Mouse (Mus musculus) limb, embryonic 15.5 days (tissue): Measurements from ENCODE around the gene Glyr1. TPM values are rescaled to one million over a fixed set of nuclear protein-coding genes. Genes with fewer than 3 reads are reported as not detected.

Experiments used
- ATAC-seq: fragments of 200-750 bp; cut with Nextera tagmentation; 2 replicates; pipeline ENCODE4 v1.8.0; 2017; ENCODE audit warnings: low read depth, moderate TSS enrichment; ENCODE audit not compliant: insufficient number of reproducible peaks, low FRiP score, low TSS enrichment
- H3K27ac ChIP-seq: fragments of 300-500 bp; sonication (generic); 2 replicates; pipeline ENCODE4 v1.5.1; 2015; ENCODE audit warnings: moderate library complexity, mild to moderate bottlenecking, inconsistent platforms
- H3K27me3 ChIP-seq: fragments of 300-500 bp; sonication (generic); 2 replicates; pipeline ENCODE4 v1.6.1; 2015; ENCODE audit warnings: inconsistent platforms
- H3K36me3 ChIP-seq: fragments of 300-500 bp; sonication (generic); 2 replicates; pipeline ENCODE4 v1.6.1; 2015; ENCODE audit warnings: inconsistent platforms
- H3K4me1 ChIP-seq: fragments of 300-500 bp; sonication (generic); 2 replicates; pipeline ENCODE4 v1.6.1; 2015; ENCODE audit warnings: inconsistent platforms
- H3K4me2 ChIP-seq: fragments of 300-500 bp; sonication (generic); 2 replicates; pipeline ENCODE4 v1.6.1; 2015; ENCODE audit warnings: mild to moderate bottlenecking, inconsistent platforms
- H3K4me3 ChIP-seq: fragments of 300-500 bp; sonication (generic); 2 replicates; pipeline ENCODE4 v1.5.1; 2015; ENCODE audit warnings: mild to moderate bottlenecking, inconsistent platforms
- H3K9ac ChIP-seq: fragments of 300-500 bp; sonication (generic); 2 replicates; pipeline ENCODE4 v1.6.1; 2015; ENCODE audit warnings: inconsistent platforms
- H3K9me3 ChIP-seq: fragments of 300-500 bp; sonication (generic); 2 replicates; pipeline ENCODE4 v1.6.1; 2016; ENCODE audit warnings: inconsistent platforms
- WGBS: fragments of 180-500 bp; shearing (Covaris S2); methylation state at CpG from one replicate; pipeline ENCODE4 v1.1.7; 2015; 5-methylcytosine and 5-hydroxymethylcytosine counted together
- polyA plus RNA-seq: library from polyadenylated mRNA; unstranded; fragments of >200 nt; fragmentation: Nextera tagmentation; extraction: Ambion mirVana; gene quantifications from 2 replicates; pipeline ENCODE4 v1.2.1, GENCODE M21; 2015

The Glyr1 gene
- polyA plus RNA-seq, 1 experiment from 2014 or later = 132 TPM

DNA sequence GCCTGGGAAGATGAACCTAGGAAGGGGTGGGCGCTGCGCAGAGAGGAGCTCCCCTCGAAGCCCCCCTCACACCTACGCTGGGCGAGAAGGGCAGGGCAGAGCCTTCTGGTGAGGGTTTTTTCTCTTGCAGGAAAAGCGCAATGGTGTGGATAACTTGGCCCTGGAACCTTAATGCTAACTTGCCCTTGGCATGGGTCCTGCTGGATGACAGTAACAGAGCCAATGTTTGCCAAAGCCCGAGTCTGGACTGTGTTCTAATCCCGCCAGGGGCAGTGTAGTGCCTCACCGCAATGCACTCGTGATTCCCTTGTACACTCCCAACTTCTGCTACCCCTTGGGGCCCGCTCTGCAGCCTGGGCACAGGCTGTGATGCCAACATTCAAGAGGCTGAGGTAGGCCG lies 41.6 kb downstream of the Glyr1 start:
- H3K27me3 ChIP-seq = no peaks in the 10 kb centered on the region
- peaks cover 8% of the 10 kb centered on the region for H3K4me1 ChIP-seq
- H3K4me2 ChIP-seq = no peak overlapping the region
- ATAC-seq = no peak
- 80% methylated on average over 12 of the region's 12 CpGs for WGBS
- no peak overlapping the region for H3K9ac ChIP-seq
- H3K27ac ChIP-seq = no peak overlapping the region
- H3K4me3 ChIP-seq = no peak overlapping the region
- H3K36me3 ChIP-seq = no peaks in the 10 kb centered on the region
- no peaks in the 10 kb centered on the region for H3K9me3 ChIP-seq

DNA sequence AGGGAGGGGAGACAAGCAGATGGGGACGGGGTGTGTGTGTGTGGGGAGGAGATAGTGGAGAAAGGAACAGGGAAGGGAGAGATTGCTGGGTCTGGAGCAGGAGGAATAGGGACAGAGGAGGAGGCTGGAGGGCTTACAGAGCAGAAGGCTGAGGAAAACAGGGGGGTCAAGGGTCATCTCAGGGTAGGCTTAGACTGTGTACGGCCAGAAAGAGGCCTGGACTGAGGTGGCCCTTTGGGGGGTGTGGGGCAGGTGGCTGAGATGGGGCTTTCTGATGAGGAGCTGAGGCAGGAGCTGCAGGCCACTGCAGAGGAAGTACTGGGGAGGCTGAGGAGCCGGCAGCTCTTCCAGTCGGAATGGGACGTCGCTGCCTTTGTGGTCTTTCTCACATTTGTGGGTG lies 42.2 kb downstream of the Glyr1 start:
- Histone ChIP-seq H3K9me3 (no peaks in the 10 kb centered on the region), H3K36me3 (no peaks in the 10 kb centered on the region), H3K4me3 (no peak overlapping the region), H3K9ac (no peak overlapping the region), H3K27me3 (no peaks in the 10 kb centered on the region), H3K27ac (no peak overlapping the region), H3K4me1 (peaks cover 5% of the 10 kb centered on the region), H3K4me2 (no peak overlapping the region)
- WGBS = 35% methylated on average over 6 of the region's 6 CpGs
- no peak for ATAC-seq

GRCm38 (mm10) chr16:5007067-5007466 lies 42.6 kb downstream of the Glyr1 start, which contains the start of gene Smim22:
Gene Smim22 (plus strand): TSS chr16:5007288.
- Histone ChIP-seq H3K9me3 (no peaks in the 10 kb centered on the region), H3K27me3 (no peaks in the 10 kb centered on the region), H3K9ac (no peak within 1 kb of the TSS), H3K4me2 (no peak within 1 kb of the TSS), H3K27ac (no peak within 1 kb of the TSS), H3K36me3 (no peaks in the 10 kb centered on the region), H3K4me3 (no peak within 1 kb of the TSS), H3K4me1 (peaks cover 1% of the 10 kb centered on the region)
- ATAC-seq = no peak
- WGBS = 55% methylated on average over 5 of the region's 5 CpGs

GRCm38 (mm10) chr16:5000611-5001010 lies 49.1 kb downstream of the Glyr1 start:
- WGBS = 62% methylated on average over 3 of the region's 3 CpGs

GRCm38 (mm10) chr16:4998984-4999383 lies 50.7 kb downstream of the Glyr1 start:
- no peak overlapping the region for H3K4me3 ChIP-seq
- no peaks in the 10 kb centered on the region for H3K9me3 ChIP-seq
- H3K27me3 ChIP-seq = no peaks in the 10 kb centered on the region
- no peaks in the 10 kb centered on the region for H3K36me3 ChIP-seq
- 68% methylated on average over 1 of the region's 1 CpGs for WGBS
- H3K27ac ChIP-seq = no peak overlapping the region
- no peak overlapping the region for H3K4me2 ChIP-seq
- 0 out of 2 replicates have a peak, but pooled peaks cover 3% of the 10 kb centered on the region for H3K4me1 ChIP-seq
- ATAC-seq = no peak
- no peak overlapping the region for H3K9ac ChIP-seq

More at GRCm38 (mm10) chr16:5000611-5001010, 49.1 kb downstream of the Glyr1 start:
- Histone ChIP-seq H3K4me2 (no peak overlapping the region), H3K4me1 (0 out of 2 replicates have a peak, but pooled peaks cover 3% of the 10 kb centered on the region), H3K27ac (no peak overlapping the region), H3K36me3 (no peaks in the 10 kb centered on the region), H3K9ac (no peak overlapping the region), H3K27me3 (no peaks in the 10 kb centered on the region), H3K4me3 (no peak overlapping the region), H3K9me3 (no peaks in the 10 kb centered on the region)
- no peak for ATAC-seq

- Histone ChIP-seq H3K4me3 (no peak within 1 kb of the TSS), H3K9me3 (no peaks in the 10 kb centered on the region), H3K4me2 (no peak within 1 kb of the TSS), H3K36me3 (no peaks in the 10 kb centered on the region), H3K27ac (no peak within 1 kb of the TSS), H3K9ac (no peak within 1 kb of the TSS), H3K4me1 (0 out of 2 replicates have a peak, but pooled peaks cover 3% of the 10 kb centered on the region), H3K27me3 (no peaks in the 10 kb centered on the region)
- no peak for ATAC-seq
- 21% methylated on average over 3 of the region's 3 CpGs for WGBS
Measured at GRCm38 (mm10) chr16:4997553-4997952, 52.1 kb downstream of the Glyr1 start, which contains the start of gene Sept12. Gene Sept12 (minus strand): TSS chr16:4997852.

- Histone ChIP-seq H3K4me3 (no peak overlapping the region), H3K27me3 (no peaks in the 10 kb centered on the region), H3K4me1 (0 out of 2 replicates have a peak, but pooled peaks cover 3% of the 10 kb centered on the region), H3K36me3 (no peaks in the 10 kb centered on the region), H3K4me2 (no peak overlapping the region), H3K9ac (no peak overlapping the region), H3K9me3 (no peaks in the 10 kb centered on the region), H3K27ac (no peak overlapping the region)
- 82% methylated on average over 4 of the region's 4 CpGs for WGBS
- ATAC-seq = no peak
Measured at GRCm38 (mm10) chr16:4993276-4993675, 56.4 kb downstream of the Glyr1 start.

DNA sequence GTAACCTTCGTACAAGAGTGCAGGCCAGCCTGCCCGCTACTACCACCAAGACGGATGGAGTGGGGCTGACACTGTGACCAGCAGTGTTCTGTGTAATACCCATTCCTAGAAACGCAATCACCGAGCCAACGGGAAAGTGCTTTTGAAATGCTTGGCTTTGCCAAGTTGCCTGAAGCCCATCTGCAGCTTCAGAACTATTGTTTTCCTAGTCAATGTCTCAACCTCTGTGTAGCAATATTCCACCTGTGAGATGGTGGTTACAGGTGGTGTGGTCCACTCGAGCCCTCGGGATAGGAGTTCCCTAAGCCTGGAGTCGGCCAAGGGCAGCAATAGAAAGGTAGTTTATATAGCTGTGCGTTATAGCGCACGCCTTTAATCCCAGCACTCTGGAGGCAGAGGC lies 64.9 kb downstream of the Glyr1 start:
- Histone ChIP-seq H3K4me2 (no peak overlapping the region), H3K27ac (no peak overlapping the region), H3K36me3 (no peaks in the 10 kb centered on the region), H3K4me3 (no peak overlapping the region), H3K9ac (no peak overlapping the region), H3K27me3 (no peaks in the 10 kb centered on the region), H3K4me1 (no peaks in the 10 kb centered on the region), H3K9me3 (no peaks in the 10 kb centered on the region)
- 90% methylated on average over 12 of the region's 12 CpGs for WGBS
- no peak for ATAC-seq

- Histone ChIP-seq H3K4me3 (no peak overlapping the region), H3K27ac (no peak overlapping the region), H3K4me1 (no peaks in the 10 kb centered on the region), H3K36me3 (no peaks in the 10 kb centered on the region), H3K4me2 (no peak overlapping the region), H3K27me3 (no peaks in the 10 kb centered on the region), H3K9ac (no peak overlapping the region), H3K9me3 (no peaks in the 10 kb centered on the region)
- no peak for ATAC-seq
- WGBS = 72% methylated on average over 4 of the region's 4 CpGs
Measured at GRCm38 (mm10) chr16:4979755-4980380, 69.8 kb downstream of the Glyr1 start.

GRCm38 (mm10) chr16:4978275-4979051 lies 71.2 kb downstream of the Glyr1 start:
- no peaks in the 10 kb centered on the region for H3K27me3 ChIP-seq
- 0 out of 2 replicates have a peak, but pooled peaks have one; percentile 8 for ATAC-seq
- H3K27ac ChIP-seq = no peak overlapping the region
- 60% methylated on average over 5 of the region's 5 CpGs for WGBS
- H3K4me3 ChIP-seq = no peak overlapping the region
- H3K36me3 ChIP-seq = no peaks in the 10 kb centered on the region
- H3K9ac ChIP-seq = no peak overlapping the region
- H3K4me1 ChIP-seq = no peaks in the 10 kb centered on the region
- no peak overlapping the region for H3K4me2 ChIP-seq
- no peaks in the 10 kb centered on the region for H3K9me3 ChIP-seq

GRCm38 (mm10) chr16:4976180-4976579 lies 73.5 kb downstream of the Glyr1 start:
- H3K27me3 ChIP-seq = no peaks in the 10 kb centered on the region
- no peak for ATAC-seq
- 78% methylated on average over 2 of the region's 2 CpGs for WGBS
- H3K4me1 ChIP-seq = no peaks in the 10 kb centered on the region
- H3K36me3 ChIP-seq = no peaks in the 10 kb centered on the region
- H3K27ac ChIP-seq = no peak overlapping the region
- H3K4me3 ChIP-seq = no peak overlapping the region
- no peak overlapping the region for H3K9ac ChIP-seq
- H3K9me3 ChIP-seq = no peaks in the 10 kb centered on the region
- H3K4me2 ChIP-seq = no peak overlapping the region

- H3K27ac ChIP-seq = no peak overlapping the region
- no peaks in the 10 kb centered on the region for H3K9me3 ChIP-seq
- 80% methylated on average over 5 of the region's 5 CpGs for WGBS
- H3K4me2 ChIP-seq = no peak overlapping the region
- H3K4me1 ChIP-seq = no peaks in the 10 kb centered on the region
- ATAC-seq = no peak
- no peaks in the 10 kb centered on the region for H3K36me3 ChIP-seq
- no peaks in the 10 kb centered on the region for H3K27me3 ChIP-seq
- H3K4me3 ChIP-seq = no peak overlapping the region
- no peak overlapping the region for H3K9ac ChIP-seq
Measured at GRCm38 (mm10) chr16:4974521-4974920, 75.1 kb downstream of the Glyr1 start.
